Mouse (Mus musculus) heart, adult 2 months (tissue): ENCODE measurements at regions not wholly inside any gene's neighbourhood (a gene's known extent, or its start where the extent isn't known, plus 50 kb on each side); places are given as distances from the start of the nearest gene placed in this dataset.

Source experiments
- CTCF ChIP-seq: fragments of 200-600 bp; IDR thresholded peaks from 2 replicates; pipeline ENCODE4 v1.8.1; 2022; ENCODE audit warnings: antibody characterized with exemption, mild to moderate bottlenecking, moderate library complexity
- EP300 ChIP-seq: fragments of 200-500 bp; IDR thresholded peaks from 2 replicates; pipeline ENCODE4 v1.6.1; 2011; ENCODE audit warnings: low read depth, low read length, control low read depth; ENCODE audit not compliant: insufficient read depth
- POLR2A ChIP-seq: fragments of 200-500 bp; IDR thresholded peaks from 2 replicates; pipeline ENCODE4 v1.6.1; 2011; ENCODE audit warnings: mild to moderate bottlenecking, low read depth, low read length, control low read depth; ENCODE audit not compliant: insufficient read depth

DNA sequence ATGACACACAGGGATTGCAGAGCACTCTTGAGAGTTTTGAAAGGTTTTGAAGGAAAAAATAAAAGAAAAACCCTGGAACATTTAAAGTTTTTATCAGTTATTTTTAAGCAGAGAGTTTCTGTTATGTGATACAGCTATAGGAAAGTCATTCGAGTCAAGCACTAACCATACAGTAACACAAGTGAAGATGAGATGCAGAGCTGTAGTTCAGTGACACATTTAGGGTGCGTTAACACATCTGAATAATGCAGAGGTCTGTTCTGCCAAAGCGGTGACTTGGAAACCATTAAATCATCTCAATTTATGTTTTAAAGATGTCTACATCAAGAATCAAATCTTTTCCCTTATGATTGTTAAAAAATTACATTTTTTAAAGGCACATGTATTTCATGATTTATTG, 126.8 kb downstream of the Ahr start:
- TF ChIP-seq CTCF (no peak), EP300 (no peak), POLR2A (no peak)
